Mouse (Mus musculus) lung, postnatal 0 days (tissue): ENCODE results near the gene Crx. TPM values are rescaled to one million over a fixed set of nuclear protein-coding genes. Genes with fewer than 3 reads are reported as not detected.

Experiments used
- ATAC-seq: fragments of 200-750 bp; cut with Nextera tagmentation; 2 replicates; pipeline ENCODE4 v1.8.0; 2017; ENCODE audit warnings: moderate library complexity
- DNase-seq: peaks from one replicate; pipeline ENCODE4 v3.0.0-alpha.2; 2016; ENCODE audit warnings: low spot score
- H3K27ac ChIP-seq: fragments of 300-500 bp; sonication (generic); 2 replicates; pipeline ENCODE4 v1.5.1; 2014; ENCODE audit warnings: antibody characterized with exemption, mild to moderate bottlenecking, low read length, mixed read lengths
- H3K27me3 ChIP-seq: fragments of 300-500 bp; sonication (generic); replicated peaks from 2 replicates; pipeline ENCODE4 v1.6.1; 2014; ENCODE audit warnings: low read length, mixed read lengths; ENCODE audit not compliant: insufficient read depth
- H3K36me3 ChIP-seq: fragments of 300-500 bp; sonication (generic); 2 replicates; pipeline ENCODE4 v1.6.1; 2014; ENCODE audit warnings: low read length, mixed read lengths; ENCODE audit not compliant: insufficient read depth
- H3K4me1 ChIP-seq: fragments of 300-500 bp; sonication (generic); 2 replicates; pipeline ENCODE4 v1.6.1; 2014; ENCODE audit warnings: antibody characterized with exemption, low read depth, low read length, mixed read lengths; ENCODE audit not compliant: insufficient read depth
- H3K4me2 ChIP-seq: fragments of 300-500 bp; sonication (generic); replicated peaks from 2 replicates; pipeline ENCODE4 v1.6.1; 2014; ENCODE audit warnings: low read depth, mild to moderate bottlenecking, low read length, moderate library complexity, mixed read lengths
- H3K4me3 ChIP-seq: fragments of 300-500 bp; sonication (generic); 2 replicates; pipeline ENCODE4 v1.5.1; 2014; ENCODE audit warnings: low read depth, low read length
- H3K9ac ChIP-seq: fragments of 300-500 bp; sonication (generic); replicated peaks from 2 replicates; pipeline ENCODE4 v1.6.1; 2014; ENCODE audit warnings: low read depth, mild to moderate bottlenecking
- H3K9me3 ChIP-seq: fragments of 300-500 bp; sonication (generic); 2 replicates; pipeline ENCODE4 v1.6.1; 2016; ENCODE audit warnings: low read length, mixed read lengths
- CTCF ChIP-seq: IDR thresholded peaks from 2 replicates; pipeline ENCODE4 v1.5.1; 2016; ENCODE audit warnings: antibody characterized with exemption, mild to moderate bottlenecking
- EP300 ChIP-seq: IDR thresholded peaks from 2 replicates; pipeline ENCODE4 v1.6.1; 2016; ENCODE audit warnings: antibody characterized with exemption, mild to moderate bottlenecking, control low read depth
- WGBS: fragments of 180-500 bp; shearing (Covaris S2); extraction: QIAGEN DNeasy Blood & Tissue Kit; methylation state at CpG from one replicate; pipeline ENCODE4 v1.1.7; 2014; 5-methylcytosine and 5-hydroxymethylcytosine counted together
- polyA plus RNA-seq: library from polyadenylated mRNA; unstranded; fragments of >200 nt; fragmentation: Nextera tagmentation; extraction: Ambion mirVana; gene quantifications from 2 replicates; pipeline ENCODE4 v1.2.1, GENCODE M21; 2015

Gene Crx
- polyA plus RNA-seq, 1 experiment from 2014 or later = not detected

- Histone ChIP-seq H3K9me3 (no peaks in the 10 kb centered on the region), H3K9ac (no peak overlapping the region), H3K27ac (no peak overlapping the region), H3K4me3 (no peak overlapping the region), H3K4me1 (no peaks in the 10 kb centered on the region), H3K27me3 (no peaks in the 10 kb centered on the region), H3K4me2 (no peak overlapping the region), H3K36me3 (no peaks in the 10 kb centered on the region)
- DNase-seq = no peak
- ATAC-seq = no peak
- no peak for TF ChIP-seq CTCF
- WGBS = 80% methylated on average over 2 of the region's 2 CpGs
These were observed 4.4 kb upstream of the Crx start for GRCm38 (mm10) chr7:15884127-15884526.

DNA sequence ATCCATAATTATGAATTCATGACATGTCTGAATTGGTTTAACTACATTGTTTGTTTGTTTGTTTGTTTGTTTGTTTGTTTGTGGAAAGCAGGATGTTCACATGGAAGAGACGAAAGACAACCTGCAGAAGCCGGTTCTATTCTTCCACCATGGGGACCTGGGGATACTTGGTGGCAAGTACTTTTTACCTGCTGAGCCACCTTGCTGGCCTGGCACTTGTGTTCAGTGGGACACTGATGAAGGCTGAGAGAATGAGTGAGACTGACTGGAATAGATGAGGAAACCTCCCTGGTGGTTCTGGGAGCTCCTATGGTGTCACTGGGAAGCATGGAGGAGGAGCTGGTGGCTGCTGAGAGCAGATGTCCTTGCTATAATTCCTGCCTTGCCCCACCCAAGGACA, 2.5 kb upstream of the Crx start, which contains the start of gene Crxos:
Gene Crxos (plus strand): TSS at position 301 of the 400 bp plus-strand sequence.
- H3K4me3 ChIP-seq = no peak within 1 kb of the TSS
- H3K4me2 ChIP-seq = no peak within 1 kb of the TSS
- H3K4me1 ChIP-seq = no peaks in the 10 kb centered on the region
- no peaks in the 10 kb centered on the region for H3K36me3 ChIP-seq
- H3K27ac ChIP-seq = no peak within 1 kb of the TSS
- TF ChIP-seq CTCF = no peak
- TF ChIP-seq EP300 = no peak
- WGBS = 76% methylated on average over 2 of the region's 2 CpGs
- no peaks in the 10 kb centered on the region for H3K9me3 ChIP-seq
- ATAC-seq (no peak), DNase-seq (no peak)
- no peaks in the 10 kb centered on the region for H3K27me3 ChIP-seq
- H3K9ac ChIP-seq = no peak within 1 kb of the TSS

DNA sequence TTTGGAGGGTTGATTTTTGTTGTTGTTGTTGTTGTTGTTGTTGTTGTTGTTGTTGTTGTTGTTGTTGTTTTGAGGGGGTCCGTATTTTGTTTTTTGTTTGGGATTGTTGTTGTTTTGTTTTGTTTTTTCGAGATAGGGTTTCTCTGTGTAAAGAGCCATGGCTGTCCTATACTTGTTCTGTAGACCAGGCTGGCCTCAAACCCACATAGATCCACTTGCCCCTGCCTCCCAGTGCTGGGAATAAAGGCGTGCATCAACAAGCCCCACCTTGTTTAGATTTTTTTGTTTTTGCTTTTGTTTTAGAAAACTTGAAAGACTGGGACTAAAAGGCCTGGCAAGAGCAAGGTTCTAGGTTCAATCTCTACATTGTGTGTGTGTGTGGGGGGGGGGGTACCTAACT, 2.1 kb upstream of the Crx start:
- no peaks in the 10 kb centered on the region for H3K4me1 ChIP-seq
- no peak for TF ChIP-seq EP300
- TF ChIP-seq CTCF = no peak
- no peaks in the 10 kb centered on the region for H3K36me3 ChIP-seq
- H3K4me3 ChIP-seq = no peak overlapping the region
- no peaks in the 10 kb centered on the region for H3K9me3 ChIP-seq
- ATAC-seq (no peak), DNase-seq (no peak)
- WGBS = 44% methylated on average over 3 of the region's 3 CpGs
- H3K9ac ChIP-seq = no peak overlapping the region
- no peak overlapping the region for H3K27ac ChIP-seq
- H3K27me3 ChIP-seq = no peaks in the 10 kb centered on the region
- H3K4me2 ChIP-seq = no peak overlapping the region

DNA sequence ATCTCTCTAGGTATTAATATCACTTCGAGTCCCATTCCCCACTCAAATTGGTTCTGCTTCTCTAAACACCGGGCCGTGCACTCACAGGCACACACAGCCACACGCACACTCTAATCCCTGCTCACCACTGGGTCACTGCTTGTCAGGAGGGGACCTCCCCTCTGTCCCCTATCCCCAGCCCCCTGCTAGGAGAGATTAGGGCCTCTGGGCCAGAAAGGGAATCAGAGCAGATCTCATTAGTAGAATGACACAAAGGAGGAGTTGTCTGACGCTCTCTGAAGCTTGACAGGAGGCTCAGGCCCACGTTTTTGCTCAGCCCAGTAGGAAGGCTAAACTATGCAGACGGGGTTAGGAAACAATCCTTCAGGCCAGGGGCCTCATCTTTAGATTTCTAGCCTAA, 1.6 kb upstream of the Crx start:
- DNase-seq (no peak), ATAC-seq (no peak)
- no peaks in the 10 kb centered on the region for H3K36me3 ChIP-seq
- no peak overlapping the region for H3K4me2 ChIP-seq
- H3K4me1 ChIP-seq = no peaks in the 10 kb centered on the region
- no peak overlapping the region for H3K4me3 ChIP-seq
- H3K9me3 ChIP-seq = no peaks in the 10 kb centered on the region
- 20% methylated on average over 7 of the region's 7 CpGs for WGBS
- no peak overlapping the region for H3K9ac ChIP-seq
- TF ChIP-seq EP300 (no peak), CTCF (no peak)
- no peak overlapping the region for H3K27ac ChIP-seq
- H3K27me3 ChIP-seq = no peaks in the 10 kb centered on the region

DNA sequence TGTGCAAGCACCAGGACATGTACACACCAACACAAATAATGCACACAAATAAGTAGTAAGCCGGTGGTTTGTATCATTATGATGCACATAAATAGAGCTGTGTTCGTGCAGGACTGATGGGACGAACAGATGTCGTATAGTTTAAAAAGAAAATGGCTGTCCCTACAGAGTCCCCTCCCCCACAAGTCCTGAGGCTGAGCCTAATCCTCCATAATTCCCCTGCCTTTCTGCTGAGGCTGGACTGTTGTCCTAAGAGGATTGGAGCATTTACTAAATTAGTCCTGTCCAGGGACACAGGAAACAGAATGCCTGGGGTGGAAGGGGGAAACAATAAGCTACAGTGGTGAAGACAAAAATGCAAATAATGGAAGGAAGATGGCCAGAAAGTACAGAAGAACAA, 15.7 kb downstream of the Crx start:
- 69% methylated on average over 4 of the region's 4 CpGs for WGBS
- Histone ChIP-seq H3K4me3 (no peak overlapping the region), H3K4me2 (no peak overlapping the region), H3K36me3 (no peaks in the 10 kb centered on the region), H3K27ac (no peak overlapping the region), H3K4me1 (no peaks in the 10 kb centered on the region), H3K9ac (no peak overlapping the region), H3K27me3 (no peaks in the 10 kb centered on the region), H3K9me3 (no peaks in the 10 kb centered on the region)
- ATAC-seq (no peak), DNase-seq (no peak)
- TF ChIP-seq CTCF = no peak

DNA sequence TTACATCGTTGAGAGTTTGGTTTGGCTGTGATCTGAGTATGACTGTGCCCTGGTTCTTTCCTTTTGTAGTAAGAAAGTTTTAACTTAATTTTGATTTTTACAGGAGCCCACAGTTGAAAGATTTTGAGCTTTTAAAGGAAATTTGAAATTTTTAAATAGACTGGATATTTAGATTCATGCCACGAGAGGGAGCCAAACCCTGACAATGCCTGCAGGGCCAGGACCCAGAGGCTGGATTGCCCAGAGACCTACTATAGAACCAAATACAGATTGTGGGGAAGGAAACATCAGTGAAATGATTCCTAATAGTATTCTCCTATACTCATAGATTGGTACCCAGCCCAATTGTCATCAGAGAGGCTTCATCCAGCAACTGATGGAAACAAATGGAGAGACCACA, 20.1 kb downstream of the Crx start:
- Histone ChIP-seq H3K4me3 (no peak overlapping the region), H3K9me3 (no peaks in the 10 kb centered on the region), H3K27me3 (no peaks in the 10 kb centered on the region), H3K36me3 (no peaks in the 10 kb centered on the region), H3K4me2 (no peak overlapping the region), H3K4me1 (no peaks in the 10 kb centered on the region), H3K9ac (no peak overlapping the region), H3K27ac (no peak overlapping the region)
- TF ChIP-seq EP300 (no peak), CTCF (peak; percentile 22; the same call in 1 of the 2 replicates)
- DNase-seq (no peak), ATAC-seq (no peak)
- WGBS = 36% methylated on average over 2 of the region's 2 CpGs

DNA sequence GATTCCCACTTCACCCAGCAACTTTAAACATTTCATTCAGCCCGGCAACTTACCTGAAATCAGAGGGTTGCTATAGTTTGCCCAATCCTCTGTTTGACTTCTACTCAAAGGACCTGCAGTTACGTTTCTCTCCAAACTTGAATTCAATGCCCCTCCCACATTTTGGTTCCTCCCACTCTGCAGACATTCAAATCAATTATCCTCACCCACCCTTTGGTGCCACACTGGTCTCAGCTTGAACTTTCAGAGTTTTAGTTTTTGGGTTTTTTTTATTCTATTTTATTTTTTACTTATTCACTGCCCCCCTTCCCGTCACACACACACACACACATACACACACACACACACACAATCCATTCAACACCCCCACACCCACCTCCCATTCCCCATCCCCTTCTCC, 40.2 kb downstream of the Crx start, which contains the start of gene Obox6:
Gene Obox6 (minus strand): TSS at position 101 of the 400 bp plus-strand sequence.
- DNase-seq (no peak), ATAC-seq (no peak)
- Histone ChIP-seq H3K27me3 (no peaks in the 10 kb centered on the region), H3K27ac (no peak within 1 kb of the TSS), H3K9ac (no peak within 1 kb of the TSS), H3K9me3 (no peaks in the 10 kb centered on the region), H3K4me1 (no peaks in the 10 kb centered on the region), H3K4me2 (no peak within 1 kb of the TSS), H3K4me3 (no peak within 1 kb of the TSS), H3K36me3 (no peaks in the 10 kb centered on the region)
- 80% methylated on average over 3 of the region's 3 CpGs for WGBS
- TF ChIP-seq EP300 (no peak), CTCF (no peak)

Other genes with a start within 250 kb of the Crx start
- not detected in 2 replicates for gene Obox3, start 240.1 kb downstream of the Crx start, polyA plus RNA-seq
- not detected in 2 replicates for gene Obox5, start 129.8 kb downstream of the Crx start, polyA plus RNA-seq
- gene Obox6, start 40.3 kb downstream of the Crx start, polyA plus RNA-seq = not detected in 2 replicates
- not detected in 2 replicates for gene Crxos, start 2.6 kb upstream of the Crx start, polyA plus RNA-seq
- gene Selenow, start 42.4 kb upstream of the Crx start, polyA plus RNA-seq = 552 and 558 TPM in 2 replicates
- 196 and 204 TPM in 2 replicates for gene Nop53, start 66.1 kb upstream of the Crx start, polyA plus RNA-seq
- 92.2 and 113 TPM in 2 replicates for gene Ehd2, start 87.6 kb upstream of the Crx start, polyA plus RNA-seq
- gene Bicra, start 168.0 kb upstream of the Crx start, polyA plus RNA-seq = 2.3 and 3.1 TPM in 2 replicates
- not detected in 2 replicates for gene Zfp541, start 181.8 kb upstream of the Crx start, polyA plus RNA-seq
- gene Napa, start 218.5 kb upstream of the Crx start, polyA plus RNA-seq = 154 TPM in 2 replicates
- gene Kptn, start 239.9 kb upstream of the Crx start, polyA plus RNA-seq = 14.2 and 15.0 TPM in 2 replicates
- 0.04 and 0.05 TPM in 2 replicates for gene Slc8a2, start 249.9 kb upstream of the Crx start, polyA plus RNA-seq